In the genomic region with DNA sequence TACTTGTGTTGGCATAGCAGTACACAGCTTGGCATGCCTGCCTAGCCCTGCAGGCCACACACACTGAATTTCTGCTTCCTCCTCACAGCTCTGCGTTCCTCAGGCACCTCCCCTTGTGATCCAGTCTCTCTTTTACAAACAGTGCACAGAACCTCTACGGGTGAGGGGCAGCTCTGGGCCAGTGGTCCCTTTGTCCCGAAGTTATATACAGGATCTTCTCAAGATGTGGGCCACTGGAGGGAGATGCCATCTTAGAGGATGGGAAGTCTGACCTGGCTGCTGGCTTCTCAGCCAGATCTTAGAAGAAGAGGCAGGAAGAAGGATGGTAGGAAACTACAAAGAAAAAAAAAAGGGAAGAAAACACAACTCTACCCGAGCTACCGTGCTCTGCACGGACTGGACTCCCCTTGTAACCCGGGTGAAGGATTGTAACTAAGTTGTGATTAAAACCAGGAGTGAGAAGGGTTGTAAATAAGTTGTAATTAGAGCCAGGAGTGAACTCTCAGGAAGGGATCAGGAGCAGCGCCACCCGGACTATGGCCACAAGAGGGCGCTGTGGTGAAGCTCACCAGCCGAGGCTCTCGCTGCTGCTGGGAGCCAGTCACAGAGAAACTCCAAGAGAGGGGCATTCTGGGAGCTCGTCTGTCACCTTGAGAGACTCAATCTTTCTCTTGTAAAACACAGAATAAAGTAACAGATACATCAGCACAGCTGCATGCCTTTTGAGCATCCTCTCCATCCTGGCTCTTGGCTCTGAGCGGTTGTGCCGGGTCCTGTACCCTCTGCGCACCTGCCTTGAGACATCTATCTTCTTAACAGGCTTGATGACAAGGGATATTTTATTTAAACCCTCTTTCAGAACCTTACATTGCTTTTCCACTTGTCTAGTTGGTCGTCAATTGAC, we compare ENCODE assay signal across 8 mouse cellular contexts.
DNase-seq lines count a peak whose midpoint lies in the region; ATAC-seq and TF ChIP-seq lines count a peak whose summit lies in the region.

No protein-coding gene starts in this region.

- H3K27me3 ChIP-seq in intestine, postnatal 0 days (replicated peaks; ENCODE audit: control insufficient read depth, insufficient read depth, low read length): no peaks in the 10 kb centered on the region

- no peak overlapping the region for H3K9ac ChIP-seq in intestine, postnatal 0 days (ENCODE audit: low read depth, low read length)

- no peaks in the 10 kb centered on the region for H3K36me3 ChIP-seq in intestine, postnatal 0 days (ENCODE audit: control insufficient read depth, insufficient read depth)

- H3K4me2 ChIP-seq in intestine, postnatal 0 days (replicated peaks; ENCODE audit: low read depth): no peak overlapping the region

- TF ChIP-seq CTCF in intestine, postnatal 0 days (IDR thresholded peaks at IDR 0.05; ENCODE audit: low read depth): peak; percentile 94

- 19% methylated on average over 17 of the region's 17 CpGs for WGBS in intestine, postnatal 0 days

- peak; percentile 83 for ATAC-seq in granulocyte monocyte progenitor cell, adult 5-6 weeks (replicated peaks; ENCODE audit: poor library complexity, severe bottlenecking)
- ATAC-seq in intestine, postnatal 0 days: peak; percentile 53

- intact Hi-C loops in left cerebral cortex, postnatal 36 days (cut with DNase I): loop anchor here (1.0 to 10.0 kb wide), 4 partner anchors 111 to 689 kb away; partner anchors contain the start of gene Sipa1l2

- H3K4me3 ChIP-seq in intestine, postnatal 0 days (ENCODE audit: low read depth, low read length): no peak overlapping the region

- no peak overlapping the region for H3K27ac ChIP-seq in intestine, postnatal 0 days (ENCODE audit: low read depth, low read length)

- peak; percentile 84 for DNase-seq in 3T3-L1 (ENCODE audit: low read depth, low spot score)
- peak; percentile 73 for DNase-seq in adrenal gland, adult 8-10 months
- peak; percentile 75 for DNase-seq in embryo, embryonic 11.5 days (ENCODE audit: low read depth, low spot score)
- DNase-seq in left cerebral cortex, postnatal 36 days (ENCODE audit: low spot score in 2 of 2): peak; percentile 71 to 74
- peak; percentile 10 to 35 for DNase-seq in monocyte, adult 2 months (ENCODE audit: low read depth in 1 of 2, low spot score in 2 of 2)
- peak; percentile 57 to 83 for DNase-seq in spleen, postnatal 10 days (ENCODE audit: low spot score in 2 of 2)

- H3K9me3 ChIP-seq in intestine, postnatal 0 days (ENCODE audit: control insufficient read depth): no peaks in the 10 kb centered on the region

- no peaks in the 10 kb centered on the region for H3K4me1 ChIP-seq in intestine, postnatal 0 days (replicated peaks; ENCODE audit: control insufficient read depth, insufficient read depth, low read length)

Comparison
In these comparisons a context has a peak if more than half of its experiments do, and no peak if none do; other contexts are left out.
1. DNase-seq: peak in every context shown above with its lines; median percentile 84 in 3T3-L1; 75 in embryo, embryonic 11.5 days; 73 in adrenal gland, adult 8-10 months; 72 in left cerebral cortex, postnatal 36 days; 70 in spleen, postnatal 10 days; 22 in monocyte, adult 2 months.